Mouse (Mus musculus) lung, embryonic 16.5 days (tissue): ENCODE results near the gene Rps16. TPM values are rescaled to one million over a fixed set of nuclear protein-coding genes. Genes with fewer than 3 reads are reported as not detected.

Experiments used
- ATAC-seq: fragments of 200-750 bp; cut with Nextera tagmentation; 2 replicates; pipeline ENCODE4 v1.8.0; 2017; ENCODE audit warnings: low read depth, mild to moderate bottlenecking, moderate library complexity
- H3K27ac ChIP-seq: fragments of 300-500 bp; sonication (generic); 2 replicates; pipeline ENCODE4 v1.5.1; 2014; ENCODE audit warnings: mild to moderate bottlenecking, control low read depth, low read length
- H3K27me3 ChIP-seq: fragments of 300-500 bp; sonication (generic); 2 replicates; pipeline ENCODE4 v1.6.1; 2014; ENCODE audit warnings: low read depth, low read length, mixed read lengths; ENCODE audit not compliant: control insufficient read depth, insufficient read depth
- H3K36me3 ChIP-seq: fragments of 300-500 bp; sonication (generic); 2 replicates; pipeline ENCODE4 v1.6.1; 2014; ENCODE audit warnings: low read length; ENCODE audit not compliant: control insufficient read depth, insufficient read depth
- H3K4me1 ChIP-seq: fragments of 300-500 bp; sonication (generic); replicated peaks from 2 replicates; pipeline ENCODE4 v1.6.1; 2014; ENCODE audit warnings: low read length, mixed read lengths; ENCODE audit not compliant: control insufficient read depth, insufficient read depth
- H3K4me2 ChIP-seq: fragments of 300-500 bp; sonication (generic); 2 replicates; pipeline ENCODE4 v1.6.1; 2014; ENCODE audit warnings: low read depth, low read length, control low read depth
- H3K4me3 ChIP-seq: fragments of 300-500 bp; sonication (generic); 2 replicates; pipeline ENCODE4 v1.5.1; 2014; ENCODE audit warnings: mild to moderate bottlenecking, low read length, control low read depth
- H3K9ac ChIP-seq: fragments of 300-500 bp; sonication (generic); 2 replicates; pipeline ENCODE4 v1.6.1; 2014; ENCODE audit warnings: low read length, control low read depth
- H3K9me3 ChIP-seq: fragments of 300-500 bp; sonication (generic); 2 replicates; pipeline ENCODE4 v1.6.1; 2016; ENCODE audit warnings: low read length; ENCODE audit not compliant: control insufficient read depth
- WGBS: fragments of 180-500 bp; shearing (Covaris S2); extraction: QIAGEN DNeasy Blood & Tissue Kit; methylation state at CpG from one replicate; pipeline ENCODE4 v1.1.7; 2014; 5-methylcytosine and 5-hydroxymethylcytosine counted together
- polyA plus RNA-seq: library from polyadenylated mRNA; unstranded; fragments of >200 nt; fragmentation: Nextera tagmentation; extraction: Ambion mirVana; gene quantifications from 2 replicates; pipeline ENCODE4 v1.2.1, GENCODE M21; 2015

The Rps16 gene
- polyA plus RNA-seq, 1 experiment from 2014 or later: 1,007 TPM

DNA sequence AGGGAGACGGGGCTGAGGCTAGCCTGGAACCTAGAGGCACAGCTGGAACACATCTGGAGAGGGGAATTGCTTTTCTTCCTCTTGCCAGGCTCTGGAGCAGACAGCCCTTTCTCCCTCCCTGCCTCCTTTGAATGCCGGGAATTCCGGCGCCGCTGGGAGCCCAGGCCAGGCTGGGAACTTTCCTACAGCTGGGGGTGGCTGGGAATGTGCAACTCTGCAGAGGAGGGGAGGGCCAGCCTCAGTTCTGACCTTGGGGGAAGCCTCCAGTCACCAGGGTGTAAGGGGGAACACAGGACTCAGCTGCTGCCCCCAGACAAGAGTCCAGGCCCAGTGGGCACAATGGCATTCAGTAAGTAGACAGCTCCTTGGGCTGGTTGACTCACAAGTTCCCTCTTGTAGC, 6.5 kb downstream of the Rps16 start:
- peak; percentile 83 for ATAC-seq
- peak overlapping the region; percentile 28 for H3K9ac ChIP-seq
- H3K27me3 ChIP-seq: no peaks in the 10 kb centered on the region
- H3K4me1 ChIP-seq: peaks cover 27% of the 10 kb centered on the region
- H3K27ac ChIP-seq: peak overlapping the region; percentile 88
- H3K36me3 ChIP-seq: peaks cover 49% of the 10 kb centered on the region
- 7% methylated on average over 5 of the region's 5 CpGs for WGBS
- no peak overlapping the region for H3K4me2 ChIP-seq
- no peaks in the 10 kb centered on the region for H3K9me3 ChIP-seq
- no peak overlapping the region for H3K4me3 ChIP-seq

- Histone ChIP-seq H3K4me2 (no peak overlapping the region), H3K9ac (peak overlapping the region; percentile 6; the same call in 1 of the 2 replicates)
- ATAC-seq: peak; percentile 42
Measured at GRCm38 (mm10) chr7:28357984-28358383, 7.5 kb downstream of the Rps16 start.

DNA sequence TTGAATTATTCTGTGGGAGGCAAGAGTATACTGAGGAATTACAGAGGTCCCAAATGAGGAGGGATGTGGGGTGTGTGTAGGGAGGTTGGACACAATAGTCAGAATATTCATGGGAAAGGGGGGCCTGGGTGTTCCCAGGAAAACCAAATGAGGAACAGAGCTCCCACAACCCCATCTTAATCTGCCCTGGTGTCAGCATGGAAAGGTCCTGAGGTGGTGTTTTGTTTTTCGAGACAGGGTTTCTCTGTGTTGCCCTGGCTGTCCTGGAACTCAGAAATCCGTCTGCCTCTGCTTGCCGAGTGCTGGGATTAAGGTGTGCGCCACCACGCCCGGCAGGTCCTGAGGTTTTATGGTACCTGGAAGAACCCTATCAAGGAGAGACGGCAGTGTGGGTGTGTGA, 8.0 kb downstream of the Rps16 start:
- ATAC-seq: no peak
- Histone ChIP-seq H3K27ac (peak overlapping the region; percentile 88), H3K9me3 (no peaks in the 10 kb centered on the region), H3K27me3 (no peaks in the 10 kb centered on the region), H3K9ac (no peak overlapping the region), H3K4me3 (no peak overlapping the region), H3K4me2 (no peak overlapping the region), H3K36me3 (peaks cover 51% of the 10 kb centered on the region), H3K4me1 (peaks cover 25% of the 10 kb centered on the region)
- 56% methylated on average over 7 of the region's 7 CpGs for WGBS

More at GRCm38 (mm10) chr7:28357984-28358383, 7.5 kb downstream of the Rps16 start:
- Histone ChIP-seq H3K36me3 (peaks cover 53% of the 10 kb centered on the region), H3K9me3 (no peaks in the 10 kb centered on the region), H3K4me1 (peaks cover 25% of the 10 kb centered on the region), H3K27ac (peak overlapping the region; percentile 88), H3K4me3 (no peak overlapping the region), H3K27me3 (no peaks in the 10 kb centered on the region)
- WGBS: 4% methylated on average over 5 of the region's 5 CpGs

DNA sequence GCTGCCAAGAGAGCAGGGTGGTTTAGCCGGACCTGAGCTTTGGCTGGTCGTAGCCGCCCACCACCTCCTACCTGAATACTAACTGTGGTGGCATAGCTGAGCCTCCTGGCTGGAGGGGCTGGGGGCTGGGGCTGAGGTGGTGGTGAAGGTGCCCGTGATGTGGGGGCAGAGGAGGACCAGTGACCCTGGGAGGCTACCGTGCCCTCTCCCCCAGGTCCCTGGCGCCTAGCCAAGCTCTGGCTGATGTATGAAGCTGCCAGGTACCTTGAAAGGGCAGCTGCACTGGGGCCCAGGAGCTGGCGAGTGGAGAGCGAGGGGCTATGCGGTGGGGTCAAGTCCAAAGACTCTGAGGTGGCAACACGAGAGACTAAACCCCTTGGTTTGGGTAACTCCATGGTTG, 9.4 kb downstream of the Rps16 start:
- Histone ChIP-seq H3K9ac (no peak overlapping the region), H3K27ac (no peak overlapping the region), H3K36me3 (peaks cover 50% of the 10 kb centered on the region), H3K27me3 (no peaks in the 10 kb centered on the region), H3K9me3 (no peaks in the 10 kb centered on the region), H3K4me2 (no peak overlapping the region), H3K4me3 (no peak overlapping the region), H3K4me1 (peaks cover 25% of the 10 kb centered on the region)
- ATAC-seq: no peak
- whole genome bisulfite sequencing: 84% methylated on average over 10 of the region's 10 CpGs

GRCm38 (mm10) chr7:28360291-28360690, 9.8 kb downstream of the Rps16 start:
- H3K9ac ChIP-seq: no peak overlapping the region
- no peak overlapping the region for H3K27ac ChIP-seq
- ATAC-seq: no peak
- H3K4me1 ChIP-seq: peaks cover 25% of the 10 kb centered on the region
- H3K4me2 ChIP-seq: no peak overlapping the region
- H3K36me3 ChIP-seq: peaks cover 54% of the 10 kb centered on the region
- no peaks in the 10 kb centered on the region for H3K27me3 ChIP-seq
- no peak overlapping the region for H3K4me3 ChIP-seq
- 90% methylated on average over 6 of the region's 6 CpGs for WGBS
- no peaks in the 10 kb centered on the region for H3K9me3 ChIP-seq

DNA sequence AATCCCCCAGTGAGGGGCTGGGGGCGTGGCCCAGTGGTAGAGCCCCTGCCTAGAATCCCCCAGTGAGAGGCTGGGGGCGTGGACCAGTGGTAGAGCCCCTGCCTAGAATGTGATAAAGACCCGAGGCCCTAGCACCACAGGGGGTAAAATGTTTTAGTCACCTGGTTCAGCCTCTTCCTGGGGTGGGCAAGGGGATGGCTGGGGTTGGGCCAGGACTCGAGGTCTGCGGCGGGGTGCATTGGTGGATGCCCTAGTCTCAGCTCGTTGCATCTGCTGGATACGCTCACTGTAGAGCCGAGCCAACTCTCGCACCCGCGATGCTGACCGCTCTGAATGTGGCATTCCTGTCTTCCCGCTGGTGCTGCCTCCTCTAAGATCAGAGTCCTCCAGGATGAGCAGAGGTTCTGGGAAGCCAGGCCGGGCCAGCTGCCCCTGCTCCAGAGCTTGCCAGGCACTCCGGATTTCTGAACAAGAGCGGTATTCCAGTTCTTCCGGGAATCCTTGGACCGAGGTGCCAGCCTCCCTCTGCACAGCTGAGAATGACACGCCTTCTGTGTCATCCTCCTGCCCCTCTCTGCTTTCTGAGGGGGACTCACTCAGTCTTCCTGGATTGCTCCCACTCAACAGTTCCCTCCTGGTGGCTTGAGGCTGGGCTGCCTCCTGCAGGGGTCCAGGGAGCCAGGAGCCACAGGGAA, 11.3 kb downstream of the Rps16 start:
- Histone ChIP-seq H3K36me3 (peaks cover 63% of the 10 kb centered on the region), H3K4me3 (no peak overlapping the region), H3K4me2 (no peak overlapping the region), H3K9me3 (no peaks in the 10 kb centered on the region), H3K27me3 (no peaks in the 10 kb centered on the region), H3K4me1 (peaks cover 23% of the 10 kb centered on the region), H3K27ac (no peak overlapping the region), H3K9ac (no peak overlapping the region)
- no peak for ATAC-seq
- 96% methylated on average over 19 of the region's 20 CpGs for whole genome bisulfite sequencing

- Histone ChIP-seq H3K4me3 (no peak overlapping the region), H3K4me2 (no peak overlapping the region), H3K9ac (no peak overlapping the region), H3K9me3 (no peaks in the 10 kb centered on the region), H3K27me3 (no peaks in the 10 kb centered on the region), H3K36me3 (peaks cover 70% of the 10 kb centered on the region), H3K4me1 (peaks cover 15% of the 10 kb centered on the region), H3K27ac (no peak overlapping the region)
- WGBS: 80% methylated on average over 16 of the region's 16 CpGs
- ATAC-seq: no peak
Measured at GRCm38 (mm10) chr7:28362441-28363060, 12.1 kb downstream of the Rps16 start.

DNA sequence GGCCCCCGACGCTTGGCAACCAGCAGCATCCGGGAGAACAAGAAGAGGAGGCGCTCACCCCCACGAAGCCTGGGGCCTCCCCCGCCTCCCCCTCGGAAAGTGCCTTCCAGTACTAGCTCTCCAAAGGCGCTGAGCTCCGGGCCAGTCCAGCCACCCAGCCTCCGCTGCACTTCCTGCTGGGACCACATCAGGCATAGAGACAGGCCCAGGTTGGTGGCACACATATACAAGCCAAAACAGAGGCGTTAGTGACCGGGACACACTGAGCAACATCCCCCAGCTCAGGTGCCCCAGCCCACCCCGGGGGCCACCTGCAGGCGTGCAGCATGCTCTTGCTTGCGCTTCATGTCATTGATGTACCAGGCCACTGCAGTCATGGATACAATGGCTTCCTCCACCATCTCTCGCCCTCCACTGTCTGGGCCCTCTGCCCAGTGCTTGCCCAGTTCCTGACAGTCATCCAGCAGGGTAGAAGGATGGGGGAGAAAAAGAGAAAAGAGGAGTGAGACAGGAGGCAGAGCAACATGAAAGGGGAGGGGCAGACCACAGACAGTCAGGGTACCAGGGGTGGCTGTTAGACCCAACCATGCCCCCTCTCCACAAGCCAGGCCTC, 17.3 kb downstream of the Rps16 start:
- Histone ChIP-seq H3K9me3 (no peaks in the 10 kb centered on the region), H3K27ac (no peak overlapping the region), H3K36me3 (peaks cover 49% of the 10 kb centered on the region), H3K4me1 (peaks cover 16% of the 10 kb centered on the region), H3K4me3 (no peak overlapping the region), H3K4me2 (no peak overlapping the region), H3K9ac (peak overlapping the region; percentile 24; the same call in 1 of the 2 replicates), H3K27me3 (no peaks in the 10 kb centered on the region)
- WGBS: 90% methylated on average over 16 of the region's 16 CpGs
- no peak for ATAC-seq

- H3K9me3 ChIP-seq: no peaks in the 10 kb centered on the region
- WGBS: 91% methylated on average over 16 of the region's 16 CpGs
- H3K9ac ChIP-seq: peak overlapping the region; percentile 24; the same call in 1 of the 2 replicates
- H3K27ac ChIP-seq: no peak overlapping the region
- no peak overlapping the region for H3K4me3 ChIP-seq
- H3K27me3 ChIP-seq: no peaks in the 10 kb centered on the region
- H3K36me3 ChIP-seq: peaks cover 46% of the 10 kb centered on the region
- H3K4me2 ChIP-seq: no peak overlapping the region
- no peak for ATAC-seq
- H3K4me1 ChIP-seq: peaks cover 16% of the 10 kb centered on the region
Measured at GRCm38 (mm10) chr7:28368276-28368920, 17.9 kb downstream of the Rps16 start.
